Mouse (Mus musculus): ENCODE measurements around the gene Cacna1c.
A peak's percentile ranks its signal among the peaks of the same experiment; 100 is the strongest.

Cacna1c gene

GRCm38 (mm10) chr6:119196382-119197305 lies at the start of gene Cacna1c:
Gene Cacna1c (minus strand): TSS chr6:119196418.
- DNase-seq: peak in 1 of 2 experiments; percentile 34

DNA sequence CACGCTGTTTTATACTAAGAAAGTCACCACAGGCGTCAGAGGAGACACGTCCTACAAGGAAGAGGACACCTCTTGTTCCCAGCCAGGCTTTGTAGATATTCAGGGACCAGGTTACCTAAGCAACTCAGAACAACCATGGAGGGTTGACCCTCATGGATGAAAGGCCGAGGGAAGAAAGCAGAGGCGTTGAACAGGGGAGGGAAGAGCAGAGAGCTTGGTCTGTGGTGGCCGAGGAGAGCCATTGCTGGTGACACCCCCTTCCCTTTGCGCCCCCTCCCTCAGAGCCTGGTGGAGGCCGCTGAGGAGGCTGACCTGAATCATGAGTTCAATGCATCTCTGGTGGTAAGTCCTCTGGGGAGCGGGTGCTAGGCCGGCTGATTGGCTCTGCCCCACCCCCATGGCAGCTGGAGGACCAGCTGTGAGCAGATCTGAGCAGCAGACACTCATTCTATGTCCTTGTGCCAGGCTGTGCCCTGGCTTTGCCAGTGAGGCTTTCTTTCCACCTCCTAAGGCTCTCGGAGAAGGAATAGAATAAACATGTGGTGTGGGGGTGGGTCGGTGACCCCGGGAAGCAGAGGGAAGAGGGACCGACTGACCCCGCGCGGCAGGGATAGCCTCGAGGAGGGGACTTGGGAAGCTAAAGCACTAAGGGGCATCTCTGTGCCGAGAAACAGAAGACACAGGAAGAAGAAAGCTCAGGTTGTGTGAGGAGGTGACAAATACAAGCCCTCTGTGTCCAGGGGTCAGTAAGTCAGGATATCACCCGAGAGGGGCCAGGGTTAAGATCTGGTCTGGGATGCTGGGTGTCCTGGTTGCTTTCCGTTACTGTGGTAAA lies 44.9 kb upstream of the Cacna1c start:
- no peak for DNase-seq

DNA sequence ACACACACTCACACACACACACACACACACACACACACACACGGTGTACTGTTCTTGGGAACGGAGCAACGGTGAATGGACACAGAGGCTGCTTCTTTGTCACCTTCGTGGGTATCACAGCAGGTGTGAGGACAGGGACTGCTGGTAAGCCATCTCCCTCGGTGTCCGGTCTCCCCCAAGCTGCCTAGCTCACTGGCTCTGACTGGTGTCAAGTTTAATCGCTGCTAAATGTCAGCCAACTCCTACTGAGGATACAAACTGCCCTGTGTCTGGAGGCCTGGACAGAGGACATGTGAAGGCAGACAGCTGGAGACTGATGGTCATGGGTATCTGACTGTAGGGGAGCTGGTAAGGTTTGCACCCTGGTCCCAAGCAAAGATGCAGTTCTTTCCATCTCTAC lies 44.0 kb upstream of the Cacna1c start:
- no peak for DNase-seq

GRCm38 (mm10) chr6:119239341-119240005 lies 43.3 kb upstream of the Cacna1c start:
- DNase-seq: no peak

DNA sequence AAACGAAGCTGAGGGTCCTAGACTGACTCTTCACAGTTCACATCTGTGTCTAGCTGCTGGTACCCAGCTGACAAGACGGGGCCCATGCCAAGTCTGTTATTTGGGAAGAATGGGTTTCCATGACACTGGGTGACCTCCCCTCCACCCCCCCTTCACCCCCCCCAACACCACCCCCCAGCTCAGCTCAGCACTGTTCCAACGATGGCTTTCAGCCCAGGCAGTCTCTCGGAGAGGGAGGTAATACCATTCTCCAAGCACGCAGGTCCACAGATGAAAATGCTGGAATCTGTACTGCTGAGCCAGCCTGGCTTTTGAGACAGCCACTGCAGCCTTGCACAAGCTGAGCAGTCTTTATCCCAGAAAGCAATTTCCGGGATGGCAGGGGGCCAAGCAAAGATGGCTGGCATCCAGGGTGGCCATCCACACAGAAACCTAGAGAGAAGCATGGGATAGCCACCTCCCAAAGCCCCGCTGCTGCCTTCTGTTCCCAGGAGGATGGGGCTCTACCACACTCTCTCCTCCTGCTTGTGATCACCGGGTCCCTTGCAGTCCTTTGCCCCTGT lies 41.3 kb upstream of the Cacna1c start:
- DNase-seq: peak; percentile 64 to 67

DNA sequence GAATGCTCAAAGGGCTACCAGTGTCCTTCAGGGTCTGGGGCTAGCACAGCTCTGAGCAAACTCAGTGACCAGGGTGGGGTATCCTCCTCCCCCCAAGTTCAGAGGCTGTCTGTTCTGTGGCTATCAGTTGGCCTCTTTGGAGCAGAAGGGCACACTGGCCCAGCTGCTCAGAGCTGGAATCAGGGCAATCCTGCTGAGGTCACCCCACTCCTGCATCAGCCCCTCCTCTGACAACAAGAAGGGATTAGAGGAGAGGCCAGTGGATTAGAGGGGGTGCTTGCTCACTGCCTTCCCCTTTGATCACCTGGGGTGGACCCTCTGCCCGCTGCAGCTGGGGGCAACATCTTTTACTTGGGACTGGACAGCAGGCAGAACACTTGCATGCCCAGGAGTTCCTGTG lies 40.0 kb upstream of the Cacna1c start, which contains the start of gene Cacna2d4:
Cacna2d4 (plus strand) TSS at position 286 of the 400 bp plus-strand sequence.
- DNase-seq: no peak

DNA sequence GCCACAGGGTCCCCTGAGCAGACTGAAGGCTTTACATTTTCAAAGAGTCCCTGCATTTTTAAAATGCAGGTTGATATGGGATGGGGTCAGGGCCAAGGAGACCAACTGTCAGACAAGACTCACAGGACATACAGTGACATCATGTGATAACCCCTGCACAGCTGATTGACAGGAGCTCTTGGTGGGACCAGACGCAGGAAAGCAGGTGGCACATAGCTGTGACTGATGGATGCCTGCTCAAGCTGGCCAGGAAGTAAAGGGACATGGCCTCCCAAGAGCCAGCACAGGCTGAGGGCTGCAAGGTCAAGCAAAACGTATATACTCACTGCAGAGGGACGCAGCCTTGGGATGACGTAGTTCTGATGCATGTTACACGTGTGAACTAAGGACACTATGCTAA lies 39.2 kb upstream of the Cacna1c start:
- no peak for DNase-seq

DNA sequence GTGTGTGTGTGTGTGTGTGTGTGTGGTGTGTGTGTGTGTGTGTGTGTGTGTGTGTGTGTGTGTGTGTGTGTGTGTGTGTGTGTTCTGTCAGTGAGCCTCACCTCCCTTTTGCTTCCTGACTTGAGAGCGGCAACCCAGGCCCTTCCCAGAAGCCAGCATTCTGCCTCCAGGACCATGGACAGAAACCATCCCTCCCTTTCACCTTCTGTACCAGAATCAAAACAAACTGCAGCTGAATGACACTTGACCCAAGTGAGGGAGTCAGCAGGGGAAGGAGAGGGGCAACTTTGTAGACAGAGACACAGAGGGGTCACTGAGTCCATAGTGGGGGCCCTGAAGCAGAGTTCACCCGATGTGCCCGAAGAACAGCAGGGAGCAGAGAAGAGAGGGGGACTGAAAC lies 36.8 kb upstream of the Cacna1c start:
- peak; percentile 71 to 72 for DNase-seq

DNA sequence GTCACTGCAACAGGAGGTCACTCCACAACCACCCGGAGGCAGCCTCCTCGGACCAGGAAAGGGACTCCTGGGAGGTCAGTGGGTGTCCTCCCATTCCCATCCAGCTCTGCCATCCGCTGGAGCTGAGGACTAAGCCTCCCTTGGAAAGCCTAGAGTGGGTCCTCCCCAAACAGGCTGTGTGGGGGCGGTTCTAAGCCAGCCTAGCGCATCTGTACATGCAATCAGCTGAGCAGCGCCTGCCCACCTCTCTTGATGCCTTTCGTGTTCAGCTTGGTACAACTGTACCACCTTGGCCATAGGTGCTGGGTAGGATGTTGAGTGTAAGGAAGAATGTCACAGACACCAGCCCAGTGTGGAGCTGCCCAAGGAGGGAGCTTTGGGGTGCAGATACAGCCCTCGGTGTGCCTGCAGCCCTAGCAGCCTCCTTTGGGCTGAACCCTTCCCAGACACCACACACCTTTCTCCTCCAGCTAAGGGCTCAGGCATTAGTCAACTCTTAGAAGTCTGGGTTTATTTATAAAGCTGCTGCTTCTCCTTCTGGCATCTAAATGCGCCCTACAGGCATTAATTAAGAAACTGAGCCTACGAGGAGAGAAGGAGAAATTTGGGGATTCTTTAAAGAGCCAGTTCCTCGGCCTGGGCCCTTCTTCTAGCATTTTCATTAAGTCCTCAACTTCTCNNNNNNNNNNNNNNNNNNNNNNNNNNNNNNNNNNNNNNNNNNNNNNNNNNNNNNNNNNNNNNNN lies 32.8 kb upstream of the Cacna1c start:
- DNase-seq: no peak

- DNase-seq: no peak
Measured at GRCm38 (mm10) chr6:119227001-119227400, 30.8 kb upstream of the Cacna1c start.

DNA sequence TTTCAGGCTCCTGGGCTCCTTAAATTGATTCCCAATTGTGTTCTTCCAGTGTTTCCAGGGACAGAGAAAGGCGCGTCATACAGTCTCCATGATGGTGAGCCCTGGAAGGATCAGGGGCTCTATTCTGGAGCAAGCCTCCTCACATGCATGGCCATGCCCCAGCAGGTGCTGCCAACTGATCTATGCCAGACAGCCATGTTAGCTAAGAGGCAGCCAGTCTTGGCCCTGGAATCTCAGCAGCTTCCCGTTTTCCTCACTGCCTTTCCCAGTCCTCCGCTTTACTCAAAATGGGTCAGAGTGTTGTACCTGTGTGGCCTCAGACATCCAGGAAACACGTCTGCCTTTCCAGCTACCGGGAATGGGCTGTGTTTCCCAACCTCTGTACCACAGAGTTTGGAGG lies 29.5 kb upstream of the Cacna1c start:
- no peak for DNase-seq

DNA sequence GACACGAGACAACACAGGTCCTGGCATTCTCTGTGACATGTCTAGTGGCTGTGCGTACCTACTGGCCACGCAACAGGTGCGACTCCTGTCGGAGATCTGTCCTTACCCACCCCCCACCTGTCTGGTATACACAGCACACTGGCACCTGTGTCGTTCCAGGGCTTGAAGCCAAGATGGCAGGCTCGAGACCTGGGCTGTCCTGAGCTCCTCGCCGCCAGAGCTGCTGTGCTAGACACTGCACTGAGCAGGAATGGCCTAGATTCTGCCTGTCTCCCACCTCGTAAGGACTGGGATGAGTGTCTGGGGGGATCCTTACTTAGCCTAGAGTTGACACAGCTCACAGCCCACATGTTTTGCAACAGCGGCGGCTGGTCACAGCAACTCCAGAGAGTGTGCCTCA lies 29.0 kb upstream of the Cacna1c start:
- DNase-seq: no peak

DNA sequence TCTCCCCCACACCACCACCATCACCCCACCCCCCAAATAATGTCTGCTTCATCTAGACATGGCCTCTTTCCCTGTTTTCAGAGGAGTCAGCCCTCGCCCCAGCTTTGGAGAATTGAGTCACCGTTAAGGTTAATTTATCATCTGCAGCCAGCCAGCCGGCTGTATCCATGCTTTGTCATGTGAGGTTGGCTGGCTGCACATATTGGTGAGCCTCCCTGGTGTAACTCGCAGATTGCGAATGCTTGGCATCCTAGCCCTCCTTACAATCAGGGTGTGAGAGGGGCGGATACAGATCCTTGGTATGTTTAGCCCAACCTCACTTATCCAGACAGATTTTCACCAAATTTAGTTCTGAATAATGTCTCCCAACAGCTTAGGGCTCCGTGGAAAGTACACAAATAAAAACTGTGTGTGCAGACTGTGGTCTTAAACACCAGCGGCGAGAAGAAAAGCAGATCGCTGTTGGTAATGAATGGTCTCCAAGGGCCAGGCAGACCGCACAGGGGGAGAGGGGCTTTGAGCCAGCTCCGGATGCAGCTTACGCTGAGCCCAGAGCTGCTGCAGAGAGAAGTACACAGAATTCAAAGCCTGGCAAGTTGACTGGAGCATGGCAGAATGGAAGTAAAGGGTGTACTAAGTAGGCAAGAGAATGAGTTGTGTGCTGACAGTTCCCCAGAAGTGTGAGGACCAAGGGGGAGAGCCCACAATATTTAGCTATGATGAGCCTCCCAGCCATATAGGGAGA lies 28.4 kb upstream of the Cacna1c start:
- DNase-seq: no peak

DNA sequence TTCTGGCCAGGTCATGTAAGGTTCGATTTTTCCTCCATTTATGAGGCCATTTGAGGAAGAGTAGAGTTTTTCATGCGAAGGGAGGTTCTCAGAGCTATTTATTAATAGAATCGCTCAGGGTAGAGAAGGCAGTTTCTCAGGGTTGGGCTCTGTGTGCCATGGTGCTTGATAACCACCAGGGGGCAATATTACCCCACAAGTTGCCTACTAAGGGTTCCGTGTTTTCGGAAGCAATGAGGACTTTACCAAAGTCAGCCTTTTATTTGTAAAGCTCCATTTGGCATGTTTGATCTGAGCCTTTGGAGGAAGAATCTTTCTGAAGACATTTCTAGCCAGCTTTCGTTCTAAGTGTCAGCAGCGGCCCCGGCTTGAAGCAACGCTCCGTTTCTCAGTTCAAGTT lies 24.1 kb upstream of the Cacna1c start:
- peak; percentile 60 for DNase-seq

DNA sequence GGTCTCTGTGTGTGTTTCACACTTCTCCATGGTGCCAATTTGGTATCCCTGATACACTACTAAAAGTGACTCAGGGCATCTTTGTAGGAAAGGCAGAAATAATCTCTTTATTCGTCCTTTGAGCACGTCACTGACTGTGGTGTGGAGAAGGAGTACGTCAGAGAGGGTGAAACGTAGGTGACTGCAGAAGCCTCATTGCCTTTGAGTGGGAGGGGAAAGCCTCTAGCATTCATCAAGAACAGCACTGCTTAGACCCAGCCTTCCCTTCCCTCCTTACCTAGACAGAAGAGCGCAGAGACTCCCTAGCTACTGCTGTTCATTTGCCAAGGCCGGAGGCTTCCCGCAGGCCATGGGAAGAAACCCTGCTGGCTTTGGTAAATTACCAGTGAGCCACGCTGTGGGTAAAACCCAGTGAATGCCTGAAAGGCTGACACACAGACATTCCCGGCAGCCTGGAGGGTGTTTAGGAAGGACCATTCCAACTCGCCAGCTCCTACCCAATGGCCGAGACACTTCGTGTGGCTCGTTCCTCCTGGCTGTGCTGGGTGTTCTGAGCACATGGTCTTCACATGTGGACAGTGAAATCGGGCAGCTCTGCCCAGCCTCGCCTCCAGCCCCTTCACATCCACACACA lies 23.1 kb upstream of the Cacna1c start:
- no peak for DNase-seq

GRCm38 (mm10) chr6:119218591-119218990 lies 22.4 kb upstream of the Cacna1c start:
- DNase-seq: no peak

DNA sequence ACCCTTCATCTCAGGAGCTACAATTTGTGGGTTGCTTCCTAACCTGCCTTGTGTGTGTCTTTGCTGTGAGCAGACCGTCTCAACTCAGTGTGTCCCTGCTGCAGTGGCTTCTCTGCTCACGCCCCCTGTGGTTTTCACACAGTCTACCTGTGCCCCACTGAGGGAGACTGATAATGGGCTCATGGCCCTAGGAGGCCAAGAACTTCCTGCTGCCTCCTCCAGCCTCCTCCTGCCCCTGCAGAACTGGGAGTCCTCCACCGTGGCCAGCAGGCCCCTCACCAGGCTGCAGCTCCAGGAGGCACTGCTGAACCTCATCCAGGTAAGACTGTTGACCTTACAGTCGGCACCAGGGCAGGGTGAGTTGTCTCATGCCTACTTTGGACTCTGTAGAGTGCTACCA lies 21.4 kb upstream of the Cacna1c start:
- no peak for DNase-seq

GRCm38 (mm10) chr6:119215040-119215613 lies 18.9 kb upstream of the Cacna1c start:
- DNase-seq: no peak

GRCm38 (mm10) chr6:119214190-119214589 lies 18.0 kb upstream of the Cacna1c start:
- no peak for DNase-seq

GRCm38 (mm10) chr6:119213375-119213774 lies 17.2 kb upstream of the Cacna1c start:
- no peak for DNase-seq
